Mouse (Mus musculus): Measurements from ENCODE around the gene Hibch. TPM values are rescaled to one million over a fixed set of nuclear protein-coding genes. Genes with fewer than 3 reads are reported as not detected.

Hibch gene
- total RNA-seq, 2 experiments from 2014 or later, result 31.5 to 37.3 TPM

Other genes with a start within 250 kb of the Hibch start
- gene Nemp2, start 214.2 kb upstream of the Hibch start, total RNA-seq (2021), result 1 to 10 TPM in 1 of 2 experiments, under 1 TPM in 1; 0.86 to 1.0 TPM
- 1 to 10 TPM; 6.1 to 6.4 TPM for gene Mfsd6, start 117.5 kb upstream of the Hibch start, total RNA-seq (2021)
- 1 to 10 TPM; 8.7 to 8.9 TPM for gene Inpp1, start 27.2 kb upstream of the Hibch start, total RNA-seq (2021)
- gene 1700019D03Rik, start 175.2 kb downstream of the Hibch start, total RNA-seq (2021), result 1 to 10 TPM; 1.3 to 2.0 TPM
- 10 to 100 TPM; 27.3 to 36.4 TPM for gene Mstn, start 216.7 kb downstream of the Hibch start, total RNA-seq (2021)

Data from gastrocnemius, postnatal 14 days (tissue).